Mouse (Mus musculus) stomach, embryonic 16.5 days (tissue): ENCODE measurements around the gene Rchy1. TPM values are rescaled to one million over a fixed set of nuclear protein-coding genes. Genes with fewer than 3 reads are reported as not detected.
"Not testable (repeated sequence)": the region's sequence is repeated elsewhere in the genome, so short reads cannot be mapped to it uniquely, and the experiment has no call there.

ENCODE experiments used
- ATAC-seq: fragments of 200-750 bp; cut with Nextera tagmentation; 2 replicates; pipeline ENCODE4 v1.8.0; 2017; ENCODE audit warnings: moderate number of reproducible peaks, moderate TSS enrichment; ENCODE audit not compliant: insufficient read depth, low FRiP score
- H3K27ac ChIP-seq: fragments of 300-500 bp; sonication (generic); 2 replicates; pipeline ENCODE4 v1.5.1; 2014; ENCODE audit warnings: low read length
- H3K27me3 ChIP-seq: fragments of 300-500 bp; sonication (generic); 2 replicates; pipeline ENCODE4 v1.6.1; 2014; ENCODE audit warnings: low read length, control low read depth, mixed read lengths; ENCODE audit not compliant: control insufficient read depth, insufficient read depth
- H3K36me3 ChIP-seq: fragments of 300-500 bp; sonication (generic); 2 replicates; pipeline ENCODE4 v1.6.1; 2014; ENCODE audit warnings: low read length; ENCODE audit not compliant: control insufficient read depth, insufficient read depth
- H3K4me1 ChIP-seq: fragments of 300-500 bp; sonication (generic); 2 replicates; pipeline ENCODE4 v1.6.1; 2014; ENCODE audit warnings: low read length, control low read depth, mixed read lengths; ENCODE audit not compliant: control insufficient read depth, insufficient read depth
- H3K4me2 ChIP-seq: fragments of 300-500 bp; sonication (generic); 2 replicates; pipeline ENCODE4 v1.6.1; 2014; ENCODE audit warnings: low read depth, low read length, mixed read lengths
- H3K4me3 ChIP-seq: fragments of 300-500 bp; sonication (generic); replicated peaks from 2 replicates; pipeline ENCODE4 v1.5.1; 2014; ENCODE audit warnings: mild to moderate bottlenecking, low read length
- H3K9ac ChIP-seq: fragments of 300-500 bp; sonication (generic); 2 replicates; pipeline ENCODE4 v1.6.1; 2014; ENCODE audit warnings: low read length
- H3K9me3 ChIP-seq: fragments of 300-500 bp; sonication (generic); replicated peaks from 2 replicates; pipeline ENCODE4 v1.6.1; 2016; ENCODE audit warnings: low read length, control low read depth; ENCODE audit not compliant: control insufficient read depth
- WGBS: fragments of 180-500 bp; shearing (Covaris S2); extraction: QIAGEN DNeasy Blood & Tissue Kit; methylation state at CpG from one replicate; pipeline ENCODE4 v1.1.7; 2014; 5-methylcytosine and 5-hydroxymethylcytosine counted together
- polyA plus RNA-seq: library from polyadenylated mRNA; unstranded; fragments of >200 nt; fragmentation: Nextera tagmentation; extraction: Ambion mirVana; gene quantifications from 2 replicates; pipeline ENCODE4 v1.2.1, GENCODE M21; 2015

Gene Rchy1
- polyA plus RNA-seq, 1 experiment from 2014 or later = 75.3 TPM

- Histone ChIP-seq H3K4me3 (no peak overlapping the region), H3K4me1 (no peaks in the 10 kb centered on the region), H3K27me3 (no peaks in the 10 kb centered on the region), H3K9me3 (no peaks in the 10 kb centered on the region), H3K9ac (no peak overlapping the region), H3K27ac (no peak overlapping the region), H3K36me3 (peaks cover 25% of the 10 kb centered on the region), H3K4me2 (no peak overlapping the region)
- no peak for ATAC-seq
- WGBS = 95% methylated on average over 4 of the region's 4 CpGs
These were observed 15.9 kb downstream of the Rchy1 start for GRCm38 (mm10) chr5:91947008-91947407.

DNA sequence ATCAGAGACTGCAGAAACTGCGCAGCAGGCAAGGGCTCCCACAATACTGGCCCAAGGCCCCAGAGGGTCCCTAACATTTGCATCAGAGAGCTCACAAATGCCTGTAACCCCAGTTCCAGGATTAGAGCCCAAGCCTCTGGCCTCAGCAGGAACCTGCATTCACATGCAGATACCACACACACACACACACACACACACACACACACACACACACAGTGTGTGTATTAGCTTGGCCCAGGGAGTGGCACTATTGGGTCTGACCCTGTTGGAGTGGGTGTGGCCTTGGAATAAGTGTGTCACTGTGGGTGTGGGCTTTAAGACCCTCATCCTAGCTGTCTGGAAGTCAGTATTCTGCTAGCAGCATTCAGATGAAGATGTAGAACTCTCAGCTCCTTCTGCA lies 17.3 kb downstream of the Rchy1 start:
- not testable (repeated sequence) for H3K9me3 ChIP-seq, H3K27me3 ChIP-seq, H3K4me3 ChIP-seq, ATAC-seq, H3K4me2 ChIP-seq, H3K4me1 ChIP-seq, H3K9ac ChIP-seq, H3K27ac ChIP-seq
- 84% methylated on average over 1 of the region's 1 CpGs for WGBS
- H3K36me3 ChIP-seq = peaks cover 22% of the 10 kb centered on the region

DNA sequence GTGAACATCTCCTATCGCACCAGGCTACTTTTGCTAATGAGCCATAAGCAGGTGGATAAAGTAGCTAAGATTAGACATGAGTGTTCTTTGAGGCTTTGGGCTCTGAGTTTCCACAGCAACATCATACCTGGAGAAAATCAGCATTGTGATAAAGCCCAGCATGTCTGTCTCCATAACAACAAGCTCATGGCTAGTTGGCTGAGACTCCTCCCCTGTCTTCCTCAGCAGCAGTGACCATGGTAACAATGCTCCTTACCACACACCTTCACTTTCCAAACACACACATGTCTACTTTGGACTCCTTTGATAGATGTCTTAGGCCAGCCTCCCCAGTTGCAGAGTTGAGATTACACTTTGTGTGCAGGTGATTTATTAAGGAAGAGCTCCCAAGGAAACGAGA lies 49.6 kb downstream of the Rchy1 start:
- no peaks in the 10 kb centered on the region for H3K9me3 ChIP-seq
- no peak overlapping the region for H3K27ac ChIP-seq
- H3K9ac ChIP-seq = no peak overlapping the region
- no peaks in the 10 kb centered on the region for H3K36me3 ChIP-seq
- ATAC-seq = no peak
- no peaks in the 10 kb centered on the region for H3K27me3 ChIP-seq
- no peak overlapping the region for H3K4me3 ChIP-seq
- H3K4me2 ChIP-seq = no peak overlapping the region
- no peaks in the 10 kb centered on the region for H3K4me1 ChIP-seq
- 55% methylated on average over 2 of the region's 2 CpGs for WGBS

GRCm38 (mm10) chr5:91911384-91912106 lies 51.3 kb downstream of the Rchy1 start:
- Histone ChIP-seq H3K27me3 (no peaks in the 10 kb centered on the region), H3K9me3 (no peaks in the 10 kb centered on the region), H3K4me1 (no peaks in the 10 kb centered on the region), H3K36me3 (no peaks in the 10 kb centered on the region), H3K4me2 (no peak overlapping the region), H3K9ac (no peak overlapping the region), H3K27ac (no peak overlapping the region), H3K4me3 (no peak overlapping the region)
- 72% methylated on average over 13 of the region's 13 CpGs for WGBS
- ATAC-seq = no peak

GRCm38 (mm10) chr5:91910616-91911015 lies 52.3 kb downstream of the Rchy1 start:
- H3K9me3 ChIP-seq = no peaks in the 10 kb centered on the region
- no peaks in the 10 kb centered on the region for H3K4me1 ChIP-seq
- no peaks in the 10 kb centered on the region for H3K36me3 ChIP-seq
- H3K27me3 ChIP-seq = no peaks in the 10 kb centered on the region
- H3K4me2 ChIP-seq = no peak overlapping the region
- no peak overlapping the region for H3K4me3 ChIP-seq
- 91% methylated on average over 4 of the region's 4 CpGs for WGBS
- H3K27ac ChIP-seq = no peak overlapping the region
- no peak overlapping the region for H3K9ac ChIP-seq
- no peak for ATAC-seq

GRCm38 (mm10) chr5:91909010-91909620 lies 53.8 kb downstream of the Rchy1 start:
- Histone ChIP-seq H3K4me2 (no peak overlapping the region), H3K9me3 (no peaks in the 10 kb centered on the region), H3K36me3 (no peaks in the 10 kb centered on the region), H3K4me1 (no peaks in the 10 kb centered on the region), H3K27me3 (no peaks in the 10 kb centered on the region), H3K4me3 (no peak overlapping the region), H3K9ac (no peak overlapping the region), H3K27ac (no peak overlapping the region)
- ATAC-seq = no peak
- WGBS = 67% methylated on average over 10 of the region's 10 CpGs

Other genes starting within 250 kb of the Rchy1 start
- gene Odaph, start 24.4 kb upstream of the Rchy1 start, polyA plus RNA-seq = 0.54 and 0.95 TPM in 2 replicates
- 5.0 and 5.8 TPM in 2 replicates for gene Cdkl2, start 80.8 kb upstream of the Rchy1 start, polyA plus RNA-seq
- 141 and 146 TPM in 2 replicates for gene G3bp2, start 120.7 kb upstream of the Rchy1 start, polyA plus RNA-seq
- 46.8 and 50.7 TPM in 2 replicates for gene Uso1, start 174.9 kb upstream of the Rchy1 start, polyA plus RNA-seq